Mouse (Mus musculus) bone marrow, adult 2 months (tissue): ENCODE results near the gene Pcnx.

Source experiments
- CTCF ChIP-seq: fragments of 200-500 bp; IDR thresholded peaks from 2 replicates; pipeline ENCODE4 v1.5.1; 2011; ENCODE audit warnings: low read length, control low read depth; ENCODE audit not compliant: control insufficient read depth, insufficient read depth
- POLR2A ChIP-seq: fragments of 200-500 bp; IDR thresholded peaks from 2 replicates; pipeline ENCODE4 v1.6.1; 2011; ENCODE audit warnings: low read depth, mild to moderate bottlenecking, control low read depth, low read length, borderline replicate concordance; ENCODE audit not compliant: control insufficient read depth

- TF ChIP-seq CTCF (no peak), POLR2A (no peak)
Measured at GRCm38 (mm10) chr12:81857978-81858569, 1.7 kb upstream of the Pcnx start.
